Mouse (Mus musculus) c-Kit-negative CD71-positive TER-119-positive erythroid progenitor cells, embryonic 14.5 days (primary cell): Measurements from ENCODE around the gene Shc3.

Source experiments
- DNase-seq: peaks from one replicate; pipeline ENCODE4 v3.0.0-alpha.2; 2013; ENCODE audit warnings: low read depth, low spot score

Shc3 gene

GRCm38 (mm10) chr13:51418268-51418941, 150.8 kb downstream of the Shc3 start:
- DNase-seq: peak; percentile 17

GRCm38 (mm10) chr13:51417796-51418195, 151.4 kb downstream of the Shc3 start:
- no peak for DNase-seq

- no peak for DNase-seq
Observed at GRCm38 (mm10) chr13:51416727-51417126, 152.5 kb downstream of the Shc3 start.

GRCm38 (mm10) chr13:51413461-51413860, 155.8 kb downstream of the Shc3 start:
- DNase-seq: no peak

- DNase-seq: no peak
Observed at GRCm38 (mm10) chr13:51411696-51412430, 157.4 kb downstream of the Shc3 start.

- DNase-seq: no peak
Observed at GRCm38 (mm10) chr13:51411243-51411642, 158.0 kb downstream of the Shc3 start.

GRCm38 (mm10) chr13:51409936-51410481, 159.2 kb downstream of the Shc3 start:
- no peak for DNase-seq

- DNase-seq: no peak
Observed at GRCm38 (mm10) chr13:51408519-51409001, 160.7 kb downstream of the Shc3 start, which contains the start of gene S1pr3. S1pr3 (plus strand) TSS chr13:51408639.

GRCm38 (mm10) chr13:51407541-51408217, 161.5 kb downstream of the Shc3 start:
- DNase-seq: no peak

- no peak for DNase-seq
Observed at GRCm38 (mm10) chr13:51405731-51406320, 163.4 kb downstream of the Shc3 start.

- DNase-seq: no peak
Observed at GRCm38 (mm10) chr13:51404566-51404965, 164.7 kb downstream of the Shc3 start.

- DNase-seq: no peak
Observed at GRCm38 (mm10) chr13:51400736-51401501, 168.3 kb downstream of the Shc3 start.

GRCm38 (mm10) chr13:51400186-51400719, 169.0 kb downstream of the Shc3 start:
- DNase-seq: no peak

- no peak for DNase-seq
Observed at GRCm38 (mm10) chr13:51399562-51399961, 169.7 kb downstream of the Shc3 start.

GRCm38 (mm10) chr13:51397861-51398260, 171.4 kb downstream of the Shc3 start:
- DNase-seq: no peak

GRCm38 (mm10) chr13:51392256-51392655, 177.0 kb downstream of the Shc3 start:
- DNase-seq: no peak

- no peak for DNase-seq
Observed at GRCm38 (mm10) chr13:51391359-51391916, 177.8 kb downstream of the Shc3 start.

GRCm38 (mm10) chr13:51390398-51390797, 178.8 kb downstream of the Shc3 start:
- no peak for DNase-seq

- no peak for DNase-seq
Observed at GRCm38 (mm10) chr13:51387908-51388307, 181.3 kb downstream of the Shc3 start.

- no peak for DNase-seq
Observed at GRCm38 (mm10) chr13:51384899-51385298, 184.3 kb downstream of the Shc3 start.
